Mouse (Mus musculus): ENCODE results near the gene Mmp24. TPM values are rescaled to one million over a fixed set of nuclear protein-coding genes. Genes with fewer than 3 reads are reported as not detected.
"Not testable (repeated sequence)": the region's sequence is repeated elsewhere in the genome, so short reads cannot be mapped to it uniquely, and the experiment has no call there.

Mmp24 gene
- total and polyA plus RNA-seq, 2 experiments from 2014 or later = 17.0 to 128 TPM

DNA sequence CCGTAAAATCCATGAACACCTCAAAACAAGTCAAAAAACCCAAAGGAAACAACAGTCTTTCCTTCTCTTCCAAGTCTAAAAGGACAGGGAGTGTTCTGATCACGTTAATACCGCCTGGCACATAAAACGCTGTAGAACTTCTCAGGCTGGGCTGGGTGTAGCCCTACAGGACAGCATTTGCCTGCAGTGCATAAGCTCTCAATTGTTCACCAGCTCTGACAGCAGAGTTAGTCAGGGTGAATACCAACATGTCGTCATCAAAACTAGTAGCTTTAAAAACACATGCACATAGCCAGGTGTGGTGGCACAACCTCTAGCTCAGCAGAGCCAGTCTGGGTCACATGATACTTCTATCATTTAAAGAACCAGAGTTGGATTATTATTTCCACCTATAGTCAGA lies 45.6 kb downstream of the Mmp24 start:
- TF ChIP-seq CTCF (IDR thresholded peaks at IDR 0.05; ENCODE audit: low read depth) = no peak
- Histone ChIP-seq H3K4me2 (ENCODE audit: low read depth) (no peak overlapping the region), H3K27me3 (ENCODE audit: insufficient read depth, low read length) (no peaks in the 10 kb centered on the region), H3K4me1 (ENCODE audit: insufficient read depth) (peaks cover 6% of the 10 kb centered on the region), H3K27ac (ENCODE audit: low read depth, low read length) (no peak overlapping the region), H3K9ac (no peak overlapping the region), H3K9me3 (ENCODE audit: low read length) (no peaks in the 10 kb centered on the region), H3K36me3 (ENCODE audit: insufficient read depth) (peaks cover 40% of the 10 kb centered on the region), H3K4me3 (ENCODE audit: low read depth, low read length) (no peak overlapping the region)
- 91% methylated on average over 5 of the region's 5 CpGs for WGBS
- no peak for ATAC-seq
- no peak for DNase-seq

- no peak overlapping the region for H3K4me3 ChIP-seq (ENCODE audit: low read depth, low read length)
- H3K27me3 ChIP-seq (ENCODE audit: insufficient read depth, low read length) = no peaks in the 10 kb centered on the region
- no peak for TF ChIP-seq CTCF (IDR thresholded peaks at IDR 0.05; ENCODE audit: low read depth)
- WGBS = 98% methylated on average over 8 of the region's 8 CpGs
- H3K27ac ChIP-seq (ENCODE audit: low read depth, low read length) = no peak overlapping the region
- H3K9ac ChIP-seq = no peak overlapping the region
- no peak for ATAC-seq
- H3K9me3 ChIP-seq (ENCODE audit: low read length) = no peaks in the 10 kb centered on the region
- peaks cover 12% of the 10 kb centered on the region for H3K4me1 ChIP-seq (ENCODE audit: insufficient read depth)
- peaks cover 32% of the 10 kb centered on the region for H3K36me3 ChIP-seq (ENCODE audit: insufficient read depth)
- H3K4me2 ChIP-seq (ENCODE audit: low read depth) = no peak overlapping the region
- no peak for DNase-seq
Measured at GRCm38 (mm10) chr2:155823722-155824121, 48.6 kb downstream of the Mmp24 start.

GRCm38 (mm10) chr2:155825904-155826629 lies 50.9 kb downstream of the Mmp24 start:
- ATAC-seq (peak; percentile 23), DNase-seq (no peak)
- peak overlapping the region; percentile 74 for H3K4me3 ChIP-seq (ENCODE audit: low read depth, low read length)
- H3K4me2 ChIP-seq (ENCODE audit: low read depth) = peak overlapping the region; percentile 90
- no peaks in the 10 kb centered on the region for H3K27me3 ChIP-seq (ENCODE audit: insufficient read depth, low read length)
- 3% methylated on average over 50 of the region's 52 CpGs for WGBS
- H3K4me1 ChIP-seq (ENCODE audit: insufficient read depth) = peaks cover 12% of the 10 kb centered on the region
- H3K9me3 ChIP-seq (ENCODE audit: low read length) = no peaks in the 10 kb centered on the region
- TF ChIP-seq CTCF (IDR thresholded peaks at IDR 0.05; ENCODE audit: low read depth) = no peak; the same call in 1 of the 2 replicates
- H3K27ac ChIP-seq (ENCODE audit: low read depth, low read length) = peak overlapping the region; percentile 89
- peaks cover 26% of the 10 kb centered on the region for H3K36me3 ChIP-seq (ENCODE audit: insufficient read depth)
- H3K9ac ChIP-seq = peak overlapping the region; percentile 71

GRCm38 (mm10) chr2:155826630-155827424 lies 51.7 kb downstream of the Mmp24 start, which contains the start of gene Eif6:
Gene Eif6 (minus strand): TSS chr2:155826925.
- ATAC-seq (peak; percentile 96), DNase-seq (peak; percentile 92)
- Histone ChIP-seq H3K27me3 (ENCODE audit: insufficient read depth, low read length) (no peaks in the 10 kb centered on the region), H3K4me1 (ENCODE audit: insufficient read depth) (peaks cover 12% of the 10 kb centered on the region), H3K9me3 (ENCODE audit: low read length) (no peaks in the 10 kb centered on the region), H3K27ac (ENCODE audit: low read depth, low read length) (peak within 1 kb of the TSS; percentile 89), H3K9ac (peak within 1 kb of the TSS; percentile 71), H3K36me3 (ENCODE audit: insufficient read depth) (peaks cover 21% of the 10 kb centered on the region), H3K4me2 (ENCODE audit: low read depth) (peak within 1 kb of the TSS; percentile 90), H3K4me3 (ENCODE audit: low read depth, low read length) (peak within 1 kb of the TSS; percentile 74)
- 2% methylated on average over 27 of the region's 27 CpGs for WGBS
- peak; percentile 24; the same call in 1 of the 2 replicates for TF ChIP-seq CTCF (IDR thresholded peaks at IDR 0.05; ENCODE audit: low read depth)

- 93% methylated on average over 8 of the region's 8 CpGs for WGBS
Measured at GRCm38 (mm10) chr2:155830841-155831240, 55.7 kb downstream of the Mmp24 start.

GRCm38 (mm10) chr2:155831302-155831701 lies 56.2 kb downstream of the Mmp24 start:
- peak; percentile 46 for TF ChIP-seq CTCF (IDR thresholded peaks at IDR 0.05; ENCODE audit: low read depth)
- ATAC-seq (no peak), DNase-seq (no peak)
- H3K9ac ChIP-seq = no peak overlapping the region
- WGBS = 65% methylated on average over 9 of the region's 9 CpGs
- no peak overlapping the region for H3K4me3 ChIP-seq (ENCODE audit: low read depth, low read length)
- H3K27me3 ChIP-seq (ENCODE audit: insufficient read depth, low read length) = no peaks in the 10 kb centered on the region
- H3K36me3 ChIP-seq (ENCODE audit: insufficient read depth) = no peaks in the 10 kb centered on the region
- no peaks in the 10 kb centered on the region for H3K9me3 ChIP-seq (ENCODE audit: low read length)
- no peak overlapping the region for H3K4me2 ChIP-seq (ENCODE audit: low read depth)
- no peak overlapping the region for H3K27ac ChIP-seq (ENCODE audit: low read depth, low read length)
- H3K4me1 ChIP-seq (ENCODE audit: insufficient read depth) = peaks cover 12% of the 10 kb centered on the region

More at GRCm38 (mm10) chr2:155830841-155831240, 55.7 kb downstream of the Mmp24 start:
- Histone ChIP-seq H3K36me3 (ENCODE audit: insufficient read depth) (no peaks in the 10 kb centered on the region), H3K27me3 (ENCODE audit: insufficient read depth, low read length) (no peaks in the 10 kb centered on the region), H3K9me3 (ENCODE audit: low read length) (no peaks in the 10 kb centered on the region), H3K9ac (no peak overlapping the region), H3K4me3 (ENCODE audit: low read depth, low read length) (no peak overlapping the region), H3K27ac (ENCODE audit: low read depth, low read length) (no peak overlapping the region), H3K4me1 (ENCODE audit: insufficient read depth) (peaks cover 12% of the 10 kb centered on the region), H3K4me2 (ENCODE audit: low read depth) (no peak overlapping the region)
- DNase-seq = no peak
- ATAC-seq = no peak
- TF ChIP-seq CTCF (IDR thresholded peaks at IDR 0.05; ENCODE audit: low read depth) = no peak

DNA sequence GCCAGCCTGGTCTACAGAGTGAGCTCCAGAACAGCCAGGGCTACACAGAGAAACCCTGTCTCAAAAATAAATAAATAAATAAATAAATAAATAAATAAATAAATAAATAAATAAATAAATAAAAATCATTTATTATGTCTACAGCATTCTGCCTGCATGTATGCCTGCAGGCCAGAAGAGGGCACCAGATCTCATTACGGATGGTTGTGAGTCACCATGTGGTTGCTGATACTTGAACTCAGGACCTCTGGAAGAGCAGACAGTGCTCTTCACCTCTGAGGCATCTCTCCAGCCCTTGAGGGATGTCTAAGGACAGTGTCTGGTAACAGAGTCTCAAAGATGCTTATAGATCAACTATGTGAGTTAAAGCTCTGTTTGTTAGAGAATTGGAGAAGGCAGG lies 56.9 kb downstream of the Mmp24 start:
- TF ChIP-seq CTCF (IDR thresholded peaks at IDR 0.05; ENCODE audit: low read depth) = peak; percentile 30; the same call in 1 of the 2 replicates
- H3K36me3 ChIP-seq (ENCODE audit: insufficient read depth); H3K4me3 ChIP-seq (ENCODE audit: low read depth, low read length); H3K27me3 ChIP-seq (ENCODE audit: insufficient read depth, low read length); H3K9me3 ChIP-seq (ENCODE audit: low read length); H3K9ac ChIP-seq; ATAC-seq; H3K4me2 ChIP-seq (ENCODE audit: low read depth); DNase-seq; H3K27ac ChIP-seq (ENCODE audit: low read depth, low read length): not testable (repeated sequence)
- peaks cover 12% of the 10 kb centered on the region for H3K4me1 ChIP-seq (ENCODE audit: insufficient read depth)
- 76% methylated on average over 1 of the region's 1 CpGs for WGBS

Measured in forebrain, postnatal 0 days (tissue).